Mouse (Mus musculus) ZHBTc4 (cell line): ENCODE measurements around the gene Tbx21.

Experiments
- DNase-seq: peaks from one replicate; pipeline ENCODE4 v3.0.0-alpha.2; 2011; ENCODE audit warnings: low read depth, low spot score

Tbx21 gene

GRCm38 (mm10) chr11:97083401-97084140 is 31.6 kb downstream of the Tbx21 start:
- no peak for DNase-seq

GRCm38 (mm10) chr11:97082977-97083376 is 32.2 kb downstream of the Tbx21 start:
- peak; percentile 78 for DNase-seq

GRCm38 (mm10) chr11:97080291-97080690 is 34.8 kb downstream of the Tbx21 start:
- DNase-seq = no peak

GRCm38 (mm10) chr11:97078751-97079150 is 36.4 kb downstream of the Tbx21 start:
- DNase-seq = peak; percentile 69

- DNase-seq = no peak
Measured at GRCm38 (mm10) chr11:97074235-97074634, 40.9 kb downstream of the Tbx21 start.

- DNase-seq = peak; percentile 78
Measured at GRCm38 (mm10) chr11:97072533-97072932, 42.6 kb downstream of the Tbx21 start.

GRCm38 (mm10) chr11:97071129-97071528 is 44.0 kb downstream of the Tbx21 start:
- no peak for DNase-seq

- DNase-seq = no peak
Measured at GRCm38 (mm10) chr11:97069770-97070169, 45.4 kb downstream of the Tbx21 start.

- no peak for DNase-seq
Measured at GRCm38 (mm10) chr11:97069333-97069732, 45.8 kb downstream of the Tbx21 start.

GRCm38 (mm10) chr11:97066656-97067360 is 48.3 kb downstream of the Tbx21 start:
- peak; percentile 96 for DNase-seq

GRCm38 (mm10) chr11:97065538-97066295 is 49.4 kb downstream of the Tbx21 start:
- DNase-seq = peak; percentile 61

GRCm38 (mm10) chr11:97063921-97064295 is 51.2 kb downstream of the Tbx21 start:
- peak; percentile 63 for DNase-seq

- DNase-seq = no peak
Measured at GRCm38 (mm10) chr11:97063274-97063920, 51.7 kb downstream of the Tbx21 start.

GRCm38 (mm10) chr11:97052219-97052646 is 62.9 kb downstream of the Tbx21 start:
- DNase-seq = peak; percentile 89

GRCm38 (mm10) chr11:97050944-97051586 is 64.1 kb downstream of the Tbx21 start:
- DNase-seq = no peak

GRCm38 (mm10) chr11:97050216-97050943 is 64.8 kb downstream of the Tbx21 start, which contains the start of gene Osbpl7:
Gene Osbpl7 (plus strand): TSS chr11:97050628.
- peak; percentile 56 for DNase-seq

- DNase-seq = no peak
Measured at GRCm38 (mm10) chr11:97049492-97050085, 65.5 kb downstream of the Tbx21 start.

GRCm38 (mm10) chr11:97048090-97048650 is 67.0 kb downstream of the Tbx21 start:
- DNase-seq = peak; percentile 57
